Mouse (Mus musculus) ES-E14 (cell line): ENCODE data around the gene Dock6.

Experiments
- CHD2 ChIP-seq: IDR thresholded peaks from 2 replicates; pipeline ENCODE4 v1.6.1; 2014; ENCODE audit warnings: mild to moderate bottlenecking, low read depth, low read length, inconsistent platforms
- MAFK ChIP-seq: IDR thresholded peaks from 2 replicates; pipeline ENCODE4 v1.6.1; 2014; ENCODE audit warnings: mild to moderate bottlenecking, low read depth, low read length, inconsistent platforms; ENCODE audit not compliant: insufficient read depth
- ZC3H11A ChIP-seq: IDR thresholded peaks from 2 replicates; pipeline ENCODE4 v1.6.1; 2012; ENCODE audit warnings: low read depth, mild to moderate bottlenecking, inconsistent platforms, low read length, borderline replicate concordance

GRCm38 (mm10) chr9:21792644-21793043 is 59.8 kb downstream of the Dock6 start:
- TF ChIP-seq ZC3H11A (no peak), CHD2 (no peak), MAFK (no peak)
